Mouse (Mus musculus) hindbrain, embryonic 14.5 days (tissue): ENCODE measurements at regions not wholly inside any gene's neighbourhood (a gene's known extent, or its start where the extent isn't known, plus 50 kb on each side); places are given as distances from the start of the nearest gene placed in this dataset.

Source experiments
- ATAC-seq: fragments of 200-750 bp; cut with Nextera tagmentation; 2 replicates; pipeline ENCODE4 v1.8.0; 2017; ENCODE audit warnings: moderate number of reproducible peaks, mild to moderate bottlenecking, moderate TSS enrichment, moderate library complexity; ENCODE audit not compliant: low FRiP score
- DNase-seq: peaks from one replicate; pipeline ENCODE4 v3.0.0-alpha.2; 2015; ENCODE audit warnings: low spot score
- H3K27ac ChIP-seq: fragments of 300-500 bp; sonication (generic); 2 replicates; pipeline ENCODE4 v1.5.1; 2014; ENCODE audit warnings: mild to moderate bottlenecking, moderate library complexity
- H3K27me3 ChIP-seq: fragments of 300-500 bp; sonication (generic); 2 replicates; pipeline ENCODE4 v1.6.1; 2014; ENCODE audit warnings: mild to moderate bottlenecking, low read length, mixed read lengths; ENCODE audit not compliant: control insufficient read depth, insufficient read depth
- H3K36me3 ChIP-seq: fragments of 300-500 bp; sonication (generic); replicated peaks from 2 replicates; pipeline ENCODE4 v1.6.1; 2014; ENCODE audit not compliant: control insufficient read depth, insufficient read depth
- H3K4me1 ChIP-seq: fragments of 300-500 bp; sonication (generic); replicated peaks from 2 replicates; pipeline ENCODE4 v1.6.1; 2014; ENCODE audit warnings: antibody characterized with exemption, low read length, mixed read lengths; ENCODE audit not compliant: control insufficient read depth, insufficient read depth
- H3K4me2 ChIP-seq: fragments of 300-500 bp; sonication (generic); replicated peaks from 2 replicates; pipeline ENCODE4 v1.6.1; 2014; ENCODE audit warnings: mild to moderate bottlenecking, moderate library complexity
- H3K4me3 ChIP-seq: fragments of 300-500 bp; sonication (generic); replicated peaks from 2 replicates; pipeline ENCODE4 v1.5.1; 2014; ENCODE audit warnings: mild to moderate bottlenecking, low read length
- H3K9ac ChIP-seq: fragments of 300-500 bp; sonication (generic); 2 replicates; pipeline ENCODE4 v1.6.1; 2014
- H3K9me3 ChIP-seq: fragments of 300-500 bp; sonication (generic); 2 replicates; pipeline ENCODE4 v1.6.1; 2016; ENCODE audit warnings: low read length; ENCODE audit not compliant: control insufficient read depth
- WGBS: fragments of 180-500 bp; shearing (Covaris S2); extraction: QIAGEN DNeasy Blood & Tissue Kit; methylation state at CpG from one replicate; pipeline ENCODE4 v1.1.7; 2014; 5-methylcytosine and 5-hydroxymethylcytosine counted together

DNA sequence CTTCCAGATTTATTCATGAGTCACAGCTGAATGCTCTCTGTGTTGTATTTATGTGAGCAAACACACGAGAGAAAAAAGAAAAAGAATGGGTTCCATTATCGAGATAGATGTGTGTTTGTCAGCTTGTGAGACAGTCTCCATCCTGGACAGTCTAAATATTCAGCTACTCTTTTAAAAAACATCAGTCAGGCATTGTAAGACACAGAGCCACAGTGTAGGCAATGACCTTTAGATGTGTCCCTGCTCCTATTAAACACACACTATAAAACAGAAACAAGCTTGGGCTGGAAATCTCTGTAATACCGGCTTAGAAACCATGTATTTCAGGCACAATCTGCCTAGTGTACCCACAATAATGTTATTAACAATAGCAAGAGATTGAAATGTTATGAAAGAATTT lies 442.6 kb downstream of the Tox3 start:
- no peak for ATAC-seq
- Histone ChIP-seq H3K27me3 (no peaks in the 10 kb centered on the region), H3K4me2 (no peak overlapping the region), H3K36me3 (no peaks in the 10 kb centered on the region), H3K27ac (peak overlapping the region; percentile 57; the same call in 1 of the 2 replicates), H3K4me3 (no peak overlapping the region), H3K9me3 (peaks cover 11% of the 10 kb centered on the region), H3K9ac (no peak overlapping the region), H3K4me1 (no peaks in the 10 kb centered on the region; the same call in 1 of the 2 replicates)
- WGBS: 36% methylated on average over 3 of the region's 3 CpGs
- DNase-seq: no peak

- H3K9ac ChIP-seq: no peak overlapping the region
- no peaks in the 10 kb centered on the region for H3K27me3 ChIP-seq
- DNase-seq (no peak), ATAC-seq (no peak)
- 88% methylated on average over 1 of the region's 1 CpGs for WGBS
- no peaks in the 10 kb centered on the region for H3K36me3 ChIP-seq
- H3K4me1 ChIP-seq: no peaks in the 10 kb centered on the region; the same call in 1 of the 2 replicates
- no peak overlapping the region for H3K4me3 ChIP-seq
- H3K27ac ChIP-seq: no peak overlapping the region
- peaks cover 18% of the 10 kb centered on the region for H3K9me3 ChIP-seq
- H3K4me2 ChIP-seq: no peak overlapping the region
These were observed 444.8 kb downstream of the Tox3 start for GRCm38 (mm10) chr8:89903346-89903745.

GRCm38 (mm10) chr8:89872768-89873167 lies 475.4 kb downstream of the Tox3 start:
- Histone ChIP-seq H3K36me3 (no peaks in the 10 kb centered on the region), H3K4me1 (0 out of 2 replicates have a peak, but pooled peaks cover 3% of the 10 kb centered on the region), H3K9me3 (no peaks in the 10 kb centered on the region), H3K27ac (no peak overlapping the region), H3K9ac (no peak overlapping the region), H3K27me3 (no peaks in the 10 kb centered on the region), H3K4me3 (no peak overlapping the region), H3K4me2 (no peak overlapping the region)
- DNase-seq (no peak), ATAC-seq (no peak)
- WGBS: 31% methylated on average over 5 of the region's 5 CpGs

DNA sequence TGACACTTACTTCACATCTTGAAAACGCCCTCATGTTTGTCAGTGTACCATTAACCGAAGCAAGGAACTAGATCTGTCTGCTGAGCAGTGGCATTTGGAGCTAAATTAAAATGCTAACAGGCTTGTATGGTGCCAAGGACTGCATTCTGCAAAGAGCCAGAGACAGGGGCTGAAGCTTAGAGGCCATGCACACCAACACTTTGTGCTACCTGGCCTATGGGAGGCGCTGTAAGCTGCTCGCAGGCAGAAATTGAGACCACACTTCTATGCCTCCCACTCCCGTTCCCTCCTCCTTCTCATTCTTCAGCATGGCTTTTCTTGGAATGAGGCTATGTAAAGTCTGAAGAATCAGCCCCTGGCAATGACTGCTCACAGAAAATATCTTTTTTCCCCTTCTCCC lies 476.2 kb downstream of the Tox3 start:
- no peak for DNase-seq
- Histone ChIP-seq H3K9ac (no peak overlapping the region), H3K36me3 (no peaks in the 10 kb centered on the region), H3K27me3 (no peaks in the 10 kb centered on the region), H3K4me3 (no peak overlapping the region), H3K27ac (no peak overlapping the region), H3K4me1 (0 out of 2 replicates have a peak, but pooled peaks cover 3% of the 10 kb centered on the region), H3K9me3 (no peaks in the 10 kb centered on the region), H3K4me2 (no peak overlapping the region)
- WGBS: 86% methylated on average over 5 of the region's 5 CpGs
- no peak for ATAC-seq

DNA sequence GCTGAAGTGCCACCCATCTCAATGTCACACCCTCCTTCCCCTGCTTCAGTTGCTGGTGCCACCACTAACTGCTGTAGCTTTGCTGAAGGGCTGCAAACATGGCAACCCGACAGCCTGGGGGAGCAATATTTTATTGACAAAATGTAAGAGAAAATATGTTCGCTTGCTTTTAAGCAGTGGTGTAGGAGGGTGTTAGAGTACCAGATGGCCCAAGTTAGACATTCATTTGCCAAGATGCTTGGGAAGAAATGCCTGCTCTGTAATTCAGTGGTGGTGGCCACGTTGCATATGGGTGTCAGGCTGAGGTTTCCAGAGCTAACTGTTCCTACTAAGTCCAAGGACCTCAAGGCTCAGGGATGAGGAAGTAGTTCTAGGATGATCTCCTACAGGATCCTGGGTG lies 488.3 kb downstream of the Tox3 start:
- no peaks in the 10 kb centered on the region for H3K36me3 ChIP-seq
- ATAC-seq (no peak), DNase-seq (no peak)
- no peaks in the 10 kb centered on the region for H3K9me3 ChIP-seq
- H3K27me3 ChIP-seq: no peaks in the 10 kb centered on the region
- H3K9ac ChIP-seq: no peak overlapping the region
- no peak overlapping the region for H3K4me2 ChIP-seq
- H3K4me3 ChIP-seq: no peak overlapping the region
- peaks cover 5% of the 10 kb centered on the region for H3K4me1 ChIP-seq
- H3K27ac ChIP-seq: no peak overlapping the region
- 92% methylated on average over 3 of the region's 3 CpGs for WGBS

- Histone ChIP-seq H3K4me2 (no peak overlapping the region), H3K36me3 (no peaks in the 10 kb centered on the region), H3K9me3 (no peaks in the 10 kb centered on the region), H3K27me3 (no peaks in the 10 kb centered on the region), H3K27ac (no peak overlapping the region), H3K4me3 (no peak overlapping the region), H3K9ac (no peak overlapping the region), H3K4me1 (peaks cover 5% of the 10 kb centered on the region)
- 78% methylated on average over 7 of the region's 7 CpGs for whole genome bisulfite sequencing
- no peak for DNase-seq
- no peak for ATAC-seq
These were observed 489.3 kb downstream of the Tox3 start for GRCm38 (mm10) chr8:89858706-89859385.

DNA sequence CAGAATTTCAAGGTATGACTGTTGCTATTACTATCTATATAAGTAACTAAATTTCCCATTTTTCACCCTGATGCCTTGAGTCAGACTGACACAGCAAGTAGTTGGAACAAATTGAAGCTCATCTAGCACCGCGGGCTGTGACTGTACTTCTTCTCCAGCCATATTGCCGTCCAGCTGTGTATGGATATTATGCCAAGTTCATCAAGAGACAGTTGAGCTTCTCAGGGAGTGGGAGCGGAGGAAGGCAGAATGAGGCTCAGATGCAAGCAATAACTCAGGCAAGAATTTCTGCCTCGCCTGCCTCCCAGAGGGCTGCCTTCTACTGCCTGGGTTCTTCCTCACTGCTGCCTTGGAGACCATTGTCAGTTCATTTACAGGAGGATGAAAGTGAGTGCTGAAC lies 492.6 kb downstream of the Tox3 start:
- no peak for ATAC-seq
- no peak overlapping the region for H3K4me2 ChIP-seq
- H3K36me3 ChIP-seq: no peaks in the 10 kb centered on the region
- peak; percentile 47 for DNase-seq
- H3K4me1 ChIP-seq: peaks cover 5% of the 10 kb centered on the region
- 64% methylated on average over 5 of the region's 5 CpGs for WGBS
- no peaks in the 10 kb centered on the region for H3K27me3 ChIP-seq
- no peaks in the 10 kb centered on the region for H3K9me3 ChIP-seq
- no peak overlapping the region for H3K27ac ChIP-seq
- no peak overlapping the region for H3K9ac ChIP-seq
- H3K4me3 ChIP-seq: no peak overlapping the region

DNA sequence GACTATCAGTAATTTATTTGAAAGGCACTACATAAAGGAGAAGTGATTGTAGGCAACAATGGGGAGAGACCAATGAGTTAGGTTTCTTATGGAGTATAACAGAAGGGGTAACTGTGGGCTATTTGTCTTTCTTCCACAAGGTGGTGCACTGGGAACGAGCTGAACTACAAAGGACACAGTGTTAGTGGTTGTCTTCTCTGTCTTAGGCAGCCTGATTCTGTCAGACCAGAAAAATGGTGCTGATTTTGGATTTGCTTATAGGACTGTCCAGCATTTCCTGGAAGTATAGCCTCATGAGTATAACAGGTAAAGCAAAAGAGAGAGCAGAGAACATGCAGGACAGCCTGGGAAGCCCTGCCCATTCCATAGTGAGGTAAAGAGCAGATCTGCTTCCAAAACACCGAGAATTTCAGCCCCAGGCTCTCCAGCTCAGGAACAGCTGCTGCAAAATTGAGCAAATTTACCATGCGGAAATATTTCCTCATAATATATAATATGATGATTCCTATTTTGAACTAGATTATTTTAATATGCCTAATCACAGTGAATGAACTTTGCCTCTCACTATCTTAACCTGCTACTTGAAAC lies 497.8 kb downstream of the Tox3 start:
- Histone ChIP-seq H3K9me3 (no peaks in the 10 kb centered on the region), H3K27ac (peak overlapping the region; percentile 71), H3K27me3 (no peaks in the 10 kb centered on the region), H3K4me3 (no peak overlapping the region), H3K36me3 (no peaks in the 10 kb centered on the region), H3K4me1 (peaks cover 6% of the 10 kb centered on the region; the same call in 1 of the 2 replicates), H3K9ac (0 out of 2 replicates have a peak overlapping the region, but pooled peaks have one; percentile 30), H3K4me2 (no peak overlapping the region)
- ATAC-seq: peak; percentile 86
- 33% methylated on average over 3 of the region's 3 CpGs for WGBS
- DNase-seq: peak; percentile 89

DNA sequence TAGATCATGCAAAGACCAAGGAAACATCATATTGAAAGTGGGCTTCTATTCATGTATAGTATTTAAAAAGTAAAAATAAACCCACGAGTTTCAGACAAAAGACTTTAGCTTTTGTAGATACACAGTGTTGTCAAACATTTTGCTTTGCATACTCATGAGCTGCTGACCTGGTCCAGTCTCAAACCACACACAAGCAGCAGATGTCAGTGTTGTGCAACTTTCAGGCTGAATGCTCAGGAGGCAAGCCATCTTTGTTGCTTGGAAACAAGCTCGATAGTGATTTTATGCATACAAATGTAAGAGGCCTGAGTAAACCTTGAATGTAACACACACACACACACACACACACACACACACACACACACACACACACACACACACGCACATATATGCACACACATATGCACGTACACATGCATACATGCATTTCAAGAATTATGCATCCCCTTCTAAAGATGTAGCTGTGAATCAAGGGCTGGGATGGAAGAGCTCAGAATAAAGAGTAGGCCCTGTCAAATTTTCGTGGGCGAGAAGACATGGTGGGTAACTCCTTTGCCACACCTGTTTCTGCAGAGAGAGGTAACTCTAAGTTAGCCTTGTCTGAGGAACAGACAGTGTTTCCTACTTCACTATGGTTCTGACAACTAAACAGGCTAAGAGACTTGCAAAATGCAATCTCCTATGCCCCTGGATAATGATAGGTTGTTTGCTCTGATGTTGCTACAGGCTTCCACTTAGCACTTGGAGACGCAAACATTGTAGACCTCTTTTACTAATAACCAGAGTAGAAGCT lies 498.5 kb downstream of the Tox3 start:
- Histone ChIP-seq H3K9me3 (no peaks in the 10 kb centered on the region), H3K27ac (peak overlapping the region; percentile 71), H3K4me3 (no peak overlapping the region), H3K36me3 (no peaks in the 10 kb centered on the region), H3K9ac (no peak overlapping the region), H3K27me3 (no peaks in the 10 kb centered on the region), H3K4me2 (no peak overlapping the region), H3K4me1 (peaks cover 6% of the 10 kb centered on the region; the same call in 1 of the 2 replicates)
- peak; percentile 88 for DNase-seq
- peak; percentile 48; the same call in 1 of the 2 replicates for ATAC-seq
- 47% methylated on average over 7 of the region's 7 CpGs for WGBS
